Mouse (Mus musculus): ENCODE data around the gene Cftr. TPM values are rescaled to one million over a fixed set of nuclear protein-coding genes. Genes with fewer than 3 reads are reported as not detected.

Cftr gene
- total RNA-seq, 4 experiments from 2014 or later: not detected

GRCm38 (mm10) chr6:18314365-18314943 lies 144.0 kb downstream of the Cftr start:
- no peak for DNase-seq (ENCODE audit: low spot score in 2 of 2)

- no peak for DNase-seq (ENCODE audit: low spot score in 2 of 2)
Observed at GRCm38 (mm10) chr6:18322950-18323349, 152.5 kb downstream of the Cftr start.

DNA sequence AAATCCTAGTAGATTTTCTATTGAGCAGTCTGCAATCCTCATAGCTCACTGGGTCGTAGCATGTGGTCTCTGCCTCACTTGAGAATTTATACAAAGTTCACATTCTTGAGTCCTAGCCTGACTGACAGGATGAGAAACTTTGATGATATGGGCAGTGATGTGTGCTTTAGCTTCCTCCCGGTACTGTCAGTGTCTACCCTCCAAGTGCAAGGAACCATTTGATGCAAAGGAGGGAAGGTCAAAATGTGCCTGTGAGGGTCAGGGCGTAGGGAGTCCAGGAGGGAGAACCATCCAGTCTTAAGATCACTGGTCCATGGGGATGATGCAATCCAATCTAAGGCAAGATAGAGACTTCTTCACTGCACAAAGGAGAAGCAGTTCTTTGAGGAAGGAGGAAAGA lies 164.9 kb downstream of the Cftr start:
- DNase-seq (ENCODE audit: low spot score in 2 of 2): no peak

DNA sequence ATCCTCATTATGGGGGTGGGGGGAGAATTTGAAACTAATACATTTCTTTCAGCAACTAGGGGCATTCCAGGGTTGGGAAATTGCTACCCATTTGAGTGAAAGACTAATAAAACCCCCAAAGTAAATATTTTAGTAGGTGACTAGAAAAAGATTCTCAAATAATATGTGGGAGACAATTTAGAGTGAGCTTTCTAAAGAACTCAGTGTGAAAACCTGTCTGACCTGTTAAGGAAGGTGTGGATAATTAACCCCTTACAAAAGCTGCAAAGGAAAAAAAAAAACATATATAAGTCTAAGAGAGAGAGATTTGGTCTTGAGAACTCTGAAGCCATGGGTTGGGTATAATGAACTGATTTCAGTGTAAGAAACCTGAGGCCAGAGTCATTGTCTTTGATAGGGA lies 167.8 kb downstream of the Cftr start:
- no peak for DNase-seq (ENCODE audit: low spot score in 2 of 2)

- no peak for DNase-seq (ENCODE audit: low spot score in 2 of 2)
Observed at GRCm38 (mm10) chr6:18344272-18344671, 173.8 kb downstream of the Cftr start.

- no peak for DNase-seq (ENCODE audit: low spot score in 2 of 2)
Observed at GRCm38 (mm10) chr6:18349153-18349858, 178.8 kb downstream of the Cftr start.

- no peak for DNase-seq (ENCODE audit: low spot score in 2 of 2)
Observed at GRCm38 (mm10) chr6:18360154-18360553, 189.7 kb downstream of the Cftr start.

- DNase-seq (ENCODE audit: low spot score in 2 of 2): no peak
Observed at GRCm38 (mm10) chr6:18360955-18361354, 190.5 kb downstream of the Cftr start.

DNA sequence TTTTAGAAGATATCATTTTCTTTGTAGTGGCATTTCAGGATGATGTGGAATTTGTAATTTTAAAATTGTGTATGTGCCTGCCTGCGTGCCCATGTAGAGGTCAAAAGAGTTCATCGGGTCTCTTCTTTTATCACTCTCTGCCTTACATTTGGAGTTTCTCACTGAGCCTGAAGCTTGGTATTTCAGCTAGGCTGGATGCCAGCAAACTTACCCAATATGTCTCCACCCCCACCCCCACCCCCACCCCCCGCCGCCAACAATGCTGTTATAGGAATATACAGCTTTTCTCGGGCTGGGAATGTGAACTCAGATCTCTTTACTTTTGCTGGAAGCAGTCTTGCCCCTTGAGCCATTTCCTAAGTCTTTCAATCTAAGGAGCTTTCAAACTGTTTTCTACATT lies 191.7 kb downstream of the Cftr start:
- DNase-seq (ENCODE audit: low spot score in 2 of 2): no peak

DNA sequence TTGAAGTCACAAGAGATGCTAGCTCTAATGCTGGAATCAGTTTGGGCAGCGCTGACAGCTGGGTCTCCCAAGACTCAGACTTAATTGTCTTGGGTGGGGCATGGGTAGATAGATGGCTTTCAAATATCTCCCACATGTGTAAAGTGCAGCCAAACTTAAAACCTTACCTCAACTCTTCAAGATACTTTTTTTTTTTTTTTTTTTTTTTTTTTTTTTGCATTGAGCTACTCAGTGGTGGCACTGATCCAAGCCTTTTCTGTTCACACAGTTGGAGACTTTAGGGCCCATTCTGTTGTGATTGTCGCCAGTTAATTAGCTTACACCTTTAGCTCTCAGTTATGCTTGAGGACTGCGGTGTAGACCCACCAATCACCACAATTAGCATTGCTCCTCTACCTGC lies 198.6 kb downstream of the Cftr start:
- no peak for DNase-seq (ENCODE audit: low spot score in 2 of 2)

GRCm38 (mm10) chr6:18369723-18370122 lies 199.2 kb downstream of the Cftr start:
- DNase-seq (ENCODE audit: low spot score in 2 of 2): no peak

Other genes starting within 250 kb of the Cftr start
- under 1 TPM in 2 of 4 experiments, not detected in 2; 0.21 to 0.34 TPM for gene Wnt2, start 140.1 kb upstream of the Cftr start, total RNA-seq (2022)
- gene Asz1, start 61.6 kb upstream of the Cftr start, total RNA-seq (2022): not detected

Measured in gastrocnemius, adult 8-10 months (tissue).